Mouse (Mus musculus): ENCODE measurements around the gene Nif3l1. TPM values are rescaled to one million over a fixed set of nuclear protein-coding genes. Genes with fewer than 3 reads are reported as not detected.

Nif3l1 gene
- total and polyA plus RNA-seq, 3 experiments, result 34.5 to 107 (median 39.6) TPM

- TF ChIP-seq CTCF (conservative IDR thresholded peaks at IDR 0.05 in 1 of 2, IDR thresholded peaks at IDR 0.05 in 1 of 2; ENCODE audit: low read depth in 2 of 2, low read length in 2 of 2) (no peak), JUN (IDR thresholded peaks at IDR 0.05; ENCODE audit: insufficient read depth, low read depth, low read length) (no peak), MYC (IDR thresholded peaks at IDR 0.05; ENCODE audit: low read depth, low read length) (no peak), KAT2A (IDR thresholded peaks at IDR 0.05; ENCODE audit: insufficient replicate concordance, low read length) (no peak), MAX (IDR thresholded peaks at IDR 0.05; ENCODE audit: low read length) (no peak), POLR2AphosphoS2 (IDR thresholded peaks at IDR 0.05; ENCODE audit: low read depth, low read length) (no peak)
- dilution Hi-C loops (cut with MboI; ENCODE audit: extremely low pct_ligation_motif_present, extremely low pct_unique_long_range_greater_than_20kb, low sequenced_read_pairs), result no loop called here
- in situ Hi-C loops (cut with MboI; ENCODE audit: low pct_ligation_motif_present, low pct_unique_long_range_greater_than_20kb, low sequenced_read_pairs), result loop anchor here (25.0 kb wide), 1 partner anchor 205 kb away; the partner anchor contains the start of gene Als2cr12
- H3K4me2 ChIP-seq (ENCODE audit: insufficient read depth, low read depth, poor library complexity, severe bottlenecking), result no peak overlapping the region
- H3K9me3 ChIP-seq (replicated peaks; ENCODE audit: low read length), result no peaks in the 10 kb centered on the region
- no peaks in the 10 kb centered on the region for H3K4me1 ChIP-seq (ENCODE audit: control insufficient read depth in 1 of 2, insufficient read depth in 2 of 2)
- no peak overlapping the region for H3K4me3 ChIP-seq (replicated peaks in 1 of 3; ENCODE audit: low read depth in 2 of 3, low read length in 2 of 3, poor library complexity in 1 of 3)
- H3K36me3 ChIP-seq (replicated peaks in 1 of 2; ENCODE audit: control insufficient read depth in 1 of 2, insufficient read depth in 1 of 2, low read length in 1 of 2), result peaks cover 53 to 89% of the 10 kb centered on the region in 2 experiments
- H3K27ac ChIP-seq (ENCODE audit: insufficient read depth, low read depth), result no peak overlapping the region
- H3K79me2 ChIP-seq (replicated peaks; ENCODE audit: control insufficient read depth, extremely low read depth, insufficient read depth, poor library complexity, severe bottlenecking), result no peaks in the 10 kb centered on the region
- no peak overlapping the region for H3K9ac ChIP-seq (ENCODE audit: insufficient read depth, low read depth)
- DNase-seq (ENCODE audit: extremely low read depth), result no peak
- no peaks in the 10 kb centered on the region for H3K27me3 ChIP-seq (replicated peaks)
These were observed 37.7 kb downstream of the Nif3l1 start for GRCm38 (mm10) chr1:58482647-58483046.

- no peaks in the 10 kb centered on the region for H3K4me1 ChIP-seq (ENCODE audit: control insufficient read depth in 1 of 2, insufficient read depth in 2 of 2)
- in situ Hi-C loops (cut with MboI; ENCODE audit: low pct_ligation_motif_present, low pct_unique_long_range_greater_than_20kb, low sequenced_read_pairs), result loop anchor here (25.0 kb wide), 1 partner anchor 192 kb away; the partner anchor contains the start of gene Als2cr12
- dilution Hi-C loops (cut with MboI; ENCODE audit: extremely low pct_ligation_motif_present, extremely low pct_unique_long_range_greater_than_20kb, low sequenced_read_pairs), result no loop called here
- TF ChIP-seq ELF1 (IDR thresholded peaks at IDR 0.05; ENCODE audit: low read depth, low read length), result no peak
- TF ChIP-seq USF1 (IDR thresholded peaks at IDR 0.05; ENCODE audit: low read depth, low read length), result no peak
- TF ChIP-seq SMC3 (IDR thresholded peaks at IDR 0.05; ENCODE audit: low read depth, low read length), result no peak
- no peak for TF ChIP-seq MAFK (IDR thresholded peaks at IDR 0.05; ENCODE audit: insufficient replicate concordance, low read length)
- no peak for TF ChIP-seq POLR2AphosphoS2 (IDR thresholded peaks at IDR 0.05; ENCODE audit: low read depth, low read length)
- no peak for TF ChIP-seq NRF1 (IDR thresholded peaks at IDR 0.05; ENCODE audit: low read depth, low read length)
- TF ChIP-seq ETS1 (conservative IDR thresholded peaks at IDR 0.05; ENCODE audit: low read depth, low read length), result no peak
- no peak for TF ChIP-seq ZC3H11A (IDR thresholded peaks at IDR 0.05; ENCODE audit: low read depth, low read length)
- no peak for TF ChIP-seq SIN3A (IDR thresholded peaks at IDR 0.05; ENCODE audit: low read length)
- TF ChIP-seq JUND (conservative IDR thresholded peaks at IDR 0.05; ENCODE audit: low read depth, low read length), result no peak
- TF ChIP-seq ZMIZ1 (IDR thresholded peaks at IDR 0.05; ENCODE audit: low read depth, low read length), result no peak
- TF ChIP-seq ZKSCAN1 (IDR thresholded peaks at IDR 0.05; ENCODE audit: borderline replicate concordance, low read depth, low read length), result no peak
- TF ChIP-seq JUN (IDR thresholded peaks at IDR 0.05; ENCODE audit: insufficient read depth, low read depth, low read length), result no peak
- TF ChIP-seq RAD21 (IDR thresholded peaks at IDR 0.05; ENCODE audit: low read depth, low read length), result no peak
- TF ChIP-seq MYC (IDR thresholded peaks at IDR 0.05; ENCODE audit: low read depth, low read length), result no peak
- TF ChIP-seq PAX5 (IDR thresholded peaks at IDR 0.05; ENCODE audit: low read length), result no peak
- H3K9ac ChIP-seq (ENCODE audit: insufficient read depth, low read depth), result no peak overlapping the region
- H3K79me2 ChIP-seq (replicated peaks; ENCODE audit: control insufficient read depth, extremely low read depth, insufficient read depth, poor library complexity, severe bottlenecking), result peaks cover 5% of the 10 kb centered on the region; the same call in 1 of the 2 replicates
- H3K4me2 ChIP-seq (ENCODE audit: insufficient read depth, low read depth, poor library complexity, severe bottlenecking), result no peak overlapping the region
- H3K36me3 ChIP-seq (replicated peaks in 1 of 2; ENCODE audit: control insufficient read depth in 1 of 2, insufficient read depth in 1 of 2, low read length in 1 of 2), result peaks cover 51 to 88% of the 10 kb centered on the region in 2 experiments
- no peaks in the 10 kb centered on the region for H3K9me3 ChIP-seq (replicated peaks; ENCODE audit: low read length)
- H3K27me3 ChIP-seq (replicated peaks), result no peaks in the 10 kb centered on the region
- H3K27ac ChIP-seq (ENCODE audit: insufficient read depth, low read depth), result no peak overlapping the region
- no peak for DNase-seq (ENCODE audit: extremely low read depth)
- H3K4me3 ChIP-seq (replicated peaks in 1 of 3; ENCODE audit: low read depth in 2 of 3, low read length in 2 of 3, poor library complexity in 1 of 3), result no peak overlapping the region
These were observed 50.7 kb downstream of the Nif3l1 start for GRCm38 (mm10) chr1:58495603-58496002.
